Comparison of ENCODE assay signal across 11 mouse cellular contexts in the genomic region with DNA sequence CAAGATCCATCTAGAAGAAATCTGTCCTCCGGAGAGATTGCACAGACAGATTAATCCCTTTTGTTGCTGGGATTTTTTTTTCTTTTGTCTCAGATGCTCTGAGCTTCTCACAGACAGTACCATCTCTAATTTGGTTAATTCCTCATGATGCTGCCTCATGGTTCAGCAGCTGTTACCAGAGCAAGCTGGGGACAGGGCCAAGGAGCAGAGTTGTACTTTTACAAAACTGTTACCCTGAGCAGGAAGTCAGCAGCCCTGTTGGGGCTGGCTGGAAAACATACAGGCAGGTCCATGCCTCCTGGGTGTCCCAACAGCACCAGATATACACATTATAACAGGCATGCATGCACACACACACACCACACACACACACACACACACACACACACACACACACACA.
DNase-seq lines count a peak whose midpoint lies in the region; ATAC-seq lines count a peak whose summit lies in the region.
"Had no signal": no experiment of that assay in that cellular context is flagged by ENCODE, and none has a peak within 500 bp of the region (broad histone marks: within the 10 kb centered on the region; RNA-seq: fewer than 3 reads in every experiment).

No protein-coding gene starts in this region.

- WGBS in heart, embryonic 15.5 days, result 65% methylated on average over 1 of the region's 1 CpGs
- WGBS in embryonic facial prominence, embryonic 13.5 days, result 7% methylated on average over 1 of the region's 1 CpGs
- 42% methylated on average over 1 of the region's 1 CpGs for WGBS in intestine, embryonic 14.5 days

- peaks cover 13% of the 10 kb centered on the region; the same call in 1 of the 2 replicates for H3K4me1 ChIP-seq in heart, embryonic 15.5 days (replicated peaks)
- peaks cover 43% of the 10 kb centered on the region for H3K4me1 ChIP-seq in embryonic facial prominence, embryonic 13.5 days
- H3K4me1 ChIP-seq in intestine, embryonic 14.5 days (replicated peaks; ENCODE audit: control insufficient read depth, insufficient read depth, low read length), result no peaks in the 10 kb centered on the region; the same call in 1 of the 2 replicates

- intact Hi-C loops in heart, postnatal 25 days (cut with DNase I), result no loop called here

- no peaks in the 10 kb centered on the region for H3K9me3 ChIP-seq in heart, embryonic 15.5 days (replicated peaks)
- H3K9me3 ChIP-seq in embryonic facial prominence, embryonic 13.5 days, result no peaks in the 10 kb centered on the region
- no peaks in the 10 kb centered on the region for H3K9me3 ChIP-seq in intestine, embryonic 14.5 days (ENCODE audit: control insufficient read depth, low read length)

- DNase-seq in heart, postnatal 25 days (ENCODE audit: low spot score), result no peak
- DNase-seq in intestine, embryonic 14.5 days (ENCODE audit: low spot score), result no peak
- peak; percentile 9 for DNase-seq in lung, postnatal 14 days
- no peak for DNase-seq in urinary bladder, adult 2 months (ENCODE audit: low spot score)
- no peak for DNase-seq in right cerebral cortex, postnatal 25 days
- DNase-seq in kidney, adult 11 months, result no peak
- DNase-seq: adrenal gland, postnatal 36 days had no signal

- H3K4me2 ChIP-seq in heart, embryonic 15.5 days, result no peak overlapping the region
- H3K4me2 ChIP-seq in embryonic facial prominence, embryonic 13.5 days, result peak overlapping the region; percentile 23
- no peak overlapping the region for H3K4me2 ChIP-seq in intestine, embryonic 14.5 days (ENCODE audit: low read length)

- H3K4me3 ChIP-seq in heart, embryonic 15.5 days, result no peak overlapping the region
- no peak overlapping the region for H3K4me3 ChIP-seq in embryonic facial prominence, embryonic 13.5 days
- H3K4me3 ChIP-seq in intestine, embryonic 14.5 days (ENCODE audit: low read depth, low read length), result no peak overlapping the region

- H3K36me3 ChIP-seq in heart, embryonic 15.5 days, result no peaks in the 10 kb centered on the region
- H3K36me3 ChIP-seq in embryonic facial prominence, embryonic 13.5 days, result no peaks in the 10 kb centered on the region
- H3K36me3 ChIP-seq in intestine, embryonic 14.5 days (ENCODE audit: control insufficient read depth, insufficient read depth, low read length), result no peaks in the 10 kb centered on the region

- ATAC-seq in heart, embryonic 15.5 days (replicated peaks; ENCODE audit: insufficient number of reproducible peaks, insufficient read depth, low FRiP score, low read depth), result no peak
- ATAC-seq in embryonic facial prominence, embryonic 13.5 days (ENCODE audit: insufficient number of reproducible peaks, insufficient read depth, low FRiP score, low TSS enrichment, low read depth), result no peak
- 0 out of 2 replicates have a peak, but pooled peaks have one; percentile 46 for ATAC-seq in intestine, embryonic 14.5 days (replicated peaks; ENCODE audit: low FRiP score, low TSS enrichment, low read depth)

- no peaks in the 10 kb centered on the region for H3K27me3 ChIP-seq in heart, embryonic 15.5 days
- no peaks in the 10 kb centered on the region for H3K27me3 ChIP-seq in embryonic facial prominence, embryonic 13.5 days
- no peaks in the 10 kb centered on the region for H3K27me3 ChIP-seq in intestine, embryonic 14.5 days (replicated peaks; ENCODE audit: control insufficient read depth, insufficient read depth, low read length)
- H3K27me3 ChIP-seq: CH12.LX had no signal

- H3K9ac ChIP-seq in heart, embryonic 15.5 days, result no peak overlapping the region
- H3K9ac ChIP-seq in embryonic facial prominence, embryonic 13.5 days, result no peak overlapping the region
- no peak overlapping the region for H3K9ac ChIP-seq in intestine, embryonic 14.5 days (ENCODE audit: low read length)
- H3K9ac ChIP-seq: liver, embryonic 14.5 days had no signal

- 0 out of 2 replicates have a peak overlapping the region, but pooled peaks have one; percentile 15 for H3K27ac ChIP-seq in heart, embryonic 15.5 days
- H3K27ac ChIP-seq in embryonic facial prominence, embryonic 13.5 days, result peak overlapping the region; percentile 86
- peak overlapping the region; percentile 64; the same call in 1 of the 2 replicates for H3K27ac ChIP-seq in intestine, embryonic 14.5 days (ENCODE audit: low read depth)
- H3K27ac ChIP-seq: liver, embryonic 14.5 days had no signal

Comparison
In these comparisons a context has a peak if more than half of its experiments do, and no peak if none do; other contexts are left out.
1. H3K27ac ChIP-seq: peak in every context shown above with its lines; median percentile 86 in embryonic facial prominence, embryonic 13.5 days; 64 in intestine, embryonic 14.5 days; 15 in heart, embryonic 15.5 days.